Mouse (Mus musculus): ENCODE measurements at regions not wholly inside any gene's neighbourhood (a gene's known extent, or its start where the extent isn't known, plus 50 kb on each side); places are given as distances from the start of the nearest gene placed in this dataset.

DNA sequence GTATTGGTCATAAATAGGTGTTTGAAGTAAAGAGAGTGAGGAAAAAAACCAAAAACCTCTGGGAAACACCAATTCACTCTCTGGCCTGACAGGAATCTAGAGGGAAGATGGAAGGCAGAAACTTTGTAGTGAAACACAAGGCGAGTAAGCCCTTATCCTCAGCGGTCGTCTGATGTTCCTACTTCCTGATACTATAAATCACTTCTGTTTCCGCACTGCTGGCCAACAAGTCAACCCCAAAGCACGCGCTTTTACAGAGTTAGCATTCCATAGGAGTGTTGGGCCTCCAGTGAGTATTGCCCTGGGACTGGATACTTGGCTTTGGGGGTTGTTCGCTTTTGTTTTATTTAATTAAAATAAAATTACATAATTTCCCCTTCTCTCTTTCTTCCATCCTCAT is 82.7 kb upstream of the Atp2b1 start:
- Histone ChIP-seq H3K9me3 (ENCODE audit: low read length) (no peaks in the 10 kb centered on the region), H3K27ac (ENCODE audit: low read depth, low read length) (no peak overlapping the region), H3K27me3 (ENCODE audit: insufficient read depth, low read length) (no peaks in the 10 kb centered on the region), H3K4me3 (ENCODE audit: low read depth, low read length) (no peak overlapping the region), H3K4me1 (ENCODE audit: insufficient read depth, low read length) (no peaks in the 10 kb centered on the region), H3K36me3 (ENCODE audit: insufficient read depth, low read length) (no peaks in the 10 kb centered on the region), H3K4me2 (ENCODE audit: low read depth, low read length, poor library complexity, severe bottlenecking) (no peak overlapping the region), H3K9ac (replicated peaks; ENCODE audit: low read length, poor library complexity, severe bottlenecking) (no peak overlapping the region)
- TF ChIP-seq CTCF (IDR thresholded peaks at IDR 0.05): no peak
- DNase-seq (ENCODE audit: low spot score): no peak
- 94% methylated on average over 7 of the region's 7 CpGs for WGBS
- ATAC-seq (ENCODE audit: low FRiP score): no peak

DNA sequence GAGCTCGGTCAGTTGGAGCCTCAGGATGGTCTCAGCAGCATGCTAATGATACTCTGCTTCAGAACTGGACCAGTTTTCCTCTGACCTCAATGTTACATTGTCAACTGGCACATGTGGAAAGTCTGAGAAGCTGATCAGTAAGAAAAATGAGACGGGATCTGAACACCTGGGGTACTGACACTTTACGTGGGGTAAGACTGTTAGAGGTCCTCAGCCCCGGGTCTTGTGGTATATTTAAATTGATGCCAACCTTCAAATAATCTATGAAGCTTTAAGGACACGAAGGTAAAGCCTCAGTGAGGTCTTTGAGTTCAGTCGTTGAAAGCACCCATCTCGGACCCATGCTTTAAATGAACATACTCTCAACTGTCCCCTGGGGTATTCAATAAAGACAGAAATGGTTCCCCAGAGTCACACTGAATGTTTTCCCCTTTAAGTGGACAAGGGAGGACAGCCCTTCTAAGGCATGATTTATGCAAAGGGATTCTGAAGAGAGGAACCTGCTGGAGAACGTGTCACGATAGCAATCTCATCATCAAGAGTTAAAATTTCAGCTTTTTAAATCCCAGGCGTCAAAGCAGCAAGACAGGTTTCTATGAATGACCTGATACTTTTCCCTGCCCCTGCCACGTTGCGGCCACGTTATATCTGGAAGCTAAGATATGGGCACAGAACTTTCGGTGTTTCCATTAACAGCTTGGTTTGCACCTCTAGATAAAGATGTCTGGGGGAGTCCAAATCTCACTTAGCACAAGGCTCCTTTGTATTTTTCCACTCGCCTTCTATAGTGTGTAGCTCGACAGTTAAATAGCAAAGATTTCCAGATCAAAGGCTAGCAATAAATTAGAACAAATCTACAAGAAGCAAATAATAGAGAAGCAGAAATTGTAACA is 76.7 kb upstream of the Atp2b1 start:
- no peak for ATAC-seq (ENCODE audit: low FRiP score)
- H3K4me1 ChIP-seq (ENCODE audit: insufficient read depth, low read length): no peaks in the 10 kb centered on the region
- H3K9ac ChIP-seq (replicated peaks; ENCODE audit: low read length, poor library complexity, severe bottlenecking): no peak overlapping the region
- no peak overlapping the region for H3K4me3 ChIP-seq (ENCODE audit: low read depth, low read length)
- H3K27me3 ChIP-seq (ENCODE audit: insufficient read depth, low read length): no peaks in the 10 kb centered on the region
- no peak overlapping the region for H3K27ac ChIP-seq (ENCODE audit: low read depth, low read length)
- no peaks in the 10 kb centered on the region for H3K36me3 ChIP-seq (ENCODE audit: insufficient read depth, low read length)
- no peak overlapping the region for H3K4me2 ChIP-seq (ENCODE audit: low read depth, low read length, poor library complexity, severe bottlenecking)
- TF ChIP-seq CTCF (IDR thresholded peaks at IDR 0.05): no peak
- DNase-seq (ENCODE audit: low spot score): no peak
- WGBS: 71% methylated on average over 16 of the region's 16 CpGs
- H3K9me3 ChIP-seq (ENCODE audit: low read length): no peaks in the 10 kb centered on the region

DNA sequence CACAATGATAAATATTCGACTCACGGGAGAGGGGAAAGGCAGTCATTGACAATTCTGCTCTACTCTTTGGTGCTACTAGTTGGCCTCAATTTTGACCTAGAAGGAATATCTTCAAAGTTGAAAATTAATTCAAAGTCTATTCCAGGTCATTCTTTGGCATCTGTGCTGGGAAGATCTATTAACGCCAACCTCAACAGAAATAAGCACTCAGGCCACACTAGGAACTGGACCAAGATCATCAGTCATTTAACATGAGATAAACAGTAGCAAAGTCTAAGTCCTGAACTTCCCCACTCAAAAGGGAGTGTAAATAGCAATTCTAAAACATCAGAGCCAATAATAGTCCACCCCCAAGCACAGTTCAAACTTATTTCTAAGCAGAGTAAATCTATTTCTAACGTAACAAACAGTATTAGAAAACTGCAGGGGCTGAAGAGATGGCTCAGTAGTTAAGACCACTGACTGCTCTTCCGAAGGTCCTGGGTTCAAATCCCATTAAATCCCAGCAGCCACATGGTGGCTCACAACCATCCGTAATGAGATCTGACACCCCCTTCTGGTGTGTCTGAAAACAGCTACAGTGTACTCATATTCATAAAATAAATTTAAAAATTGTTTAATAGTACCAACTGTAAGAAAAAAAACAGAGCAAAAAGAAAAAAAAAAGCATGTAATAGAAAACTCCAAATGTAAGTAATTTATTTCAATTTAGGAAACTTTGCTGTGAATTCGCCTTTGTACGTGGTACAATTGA is 75.1 kb upstream of the Atp2b1 start:
- Histone ChIP-seq H3K9me3 (ENCODE audit: low read length) (0 out of 2 replicates have a peak, but pooled peaks cover 5% of the 10 kb centered on the region), H3K27me3 (ENCODE audit: insufficient read depth, low read length) (no peaks in the 10 kb centered on the region), H3K36me3 (ENCODE audit: insufficient read depth, low read length) (no peaks in the 10 kb centered on the region), H3K27ac (ENCODE audit: low read depth, low read length) (no peak overlapping the region), H3K9ac (replicated peaks; ENCODE audit: low read length, poor library complexity, severe bottlenecking) (no peak overlapping the region), H3K4me3 (ENCODE audit: low read depth, low read length) (no peak overlapping the region), H3K4me1 (ENCODE audit: insufficient read depth, low read length) (no peaks in the 10 kb centered on the region), H3K4me2 (ENCODE audit: low read depth, low read length, poor library complexity, severe bottlenecking) (no peak overlapping the region)
- ATAC-seq (ENCODE audit: low FRiP score) (no peak), DNase-seq (ENCODE audit: low spot score) (no peak)
- WGBS: 93% methylated on average over 8 of the region's 8 CpGs
- no peak for TF ChIP-seq CTCF (IDR thresholded peaks at IDR 0.05)

DNA sequence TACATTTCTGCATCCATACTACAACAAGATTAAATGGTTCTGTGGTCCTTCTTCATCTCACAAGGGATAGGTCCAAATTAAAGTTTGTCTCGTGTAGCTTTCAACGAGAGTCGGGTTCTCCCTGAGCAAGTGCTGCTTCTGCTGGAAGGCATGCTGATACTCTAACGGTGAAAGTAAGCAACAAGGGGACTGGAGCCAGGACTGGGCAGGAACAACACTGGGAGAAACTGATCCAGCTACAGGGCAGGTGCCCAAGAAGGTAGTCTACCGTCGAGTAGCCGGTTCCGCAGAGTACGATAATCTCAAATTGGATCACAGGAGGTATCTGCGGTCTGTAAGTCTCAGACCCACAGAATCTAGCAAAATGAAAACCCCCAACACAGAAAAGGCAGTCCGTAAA is 74.2 kb upstream of the Atp2b1 start:
- ATAC-seq (ENCODE audit: low FRiP score) (no peak), DNase-seq (ENCODE audit: low spot score) (no peak)
- H3K4me1 ChIP-seq (ENCODE audit: insufficient read depth, low read length): no peaks in the 10 kb centered on the region
- no peak overlapping the region for H3K4me2 ChIP-seq (ENCODE audit: low read depth, low read length, poor library complexity, severe bottlenecking)
- H3K4me3 ChIP-seq (ENCODE audit: low read depth, low read length): no peak overlapping the region
- no peaks in the 10 kb centered on the region for H3K36me3 ChIP-seq (ENCODE audit: insufficient read depth, low read length)
- no peaks in the 10 kb centered on the region for H3K27me3 ChIP-seq (ENCODE audit: insufficient read depth, low read length)
- H3K27ac ChIP-seq (ENCODE audit: low read depth, low read length): no peak overlapping the region
- H3K9ac ChIP-seq (replicated peaks; ENCODE audit: low read length, poor library complexity, severe bottlenecking): no peak overlapping the region
- 94% methylated on average over 11 of the region's 11 CpGs for WGBS
- no peak for TF ChIP-seq CTCF (IDR thresholded peaks at IDR 0.05)
- H3K9me3 ChIP-seq (ENCODE audit: low read length): 0 out of 2 replicates have a peak, but pooled peaks cover 8% of the 10 kb centered on the region

DNA sequence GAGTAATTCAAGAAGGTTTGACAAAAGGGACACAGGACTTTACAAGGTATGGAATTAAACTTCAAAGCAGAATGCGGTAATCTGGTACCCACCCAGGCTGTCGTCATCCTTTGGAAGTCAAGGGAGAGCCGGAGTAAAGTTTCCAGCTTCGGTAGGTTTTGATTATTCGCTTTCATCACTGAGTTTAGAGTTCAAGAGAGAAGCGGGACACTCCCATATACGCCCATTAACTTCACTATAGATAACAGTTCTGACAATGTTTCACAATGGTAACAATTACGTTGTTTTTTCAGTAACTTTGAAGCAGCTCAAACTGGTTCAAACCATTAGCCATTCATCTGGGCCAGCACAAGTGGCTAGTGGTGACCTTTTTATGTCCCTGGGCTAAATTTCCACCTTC is 73.8 kb upstream of the Atp2b1 start:
- ATAC-seq (ENCODE audit: low FRiP score) (no peak), DNase-seq (ENCODE audit: low spot score) (no peak)
- Histone ChIP-seq H3K9ac (replicated peaks; ENCODE audit: low read length, poor library complexity, severe bottlenecking) (no peak overlapping the region), H3K4me2 (ENCODE audit: low read depth, low read length, poor library complexity, severe bottlenecking) (no peak overlapping the region), H3K4me1 (ENCODE audit: insufficient read depth, low read length) (no peaks in the 10 kb centered on the region), H3K9me3 (ENCODE audit: low read length) (0 out of 2 replicates have a peak, but pooled peaks cover 8% of the 10 kb centered on the region), H3K36me3 (ENCODE audit: insufficient read depth, low read length) (no peaks in the 10 kb centered on the region), H3K27me3 (ENCODE audit: insufficient read depth, low read length) (no peaks in the 10 kb centered on the region), H3K27ac (ENCODE audit: low read depth, low read length) (no peak overlapping the region), H3K4me3 (ENCODE audit: low read depth, low read length) (no peak overlapping the region)
- WGBS: 98% methylated on average over 8 of the region's 8 CpGs
- no peak for TF ChIP-seq CTCF (IDR thresholded peaks at IDR 0.05)
